Mouse (Mus musculus) lung, postnatal 10 days (tissue): ENCODE measurements at regions not wholly inside any gene's neighbourhood (a gene's known extent, or its start where the extent isn't known, plus 50 kb on each side); places are given as distances from the start of the nearest gene placed in this dataset.

Source experiments
- DNase-seq: peaks from one replicate; pipeline ENCODE4 v3.0.0; 2021

- no peak for DNase-seq
Measured at GRCm38 (mm10) chr14:118422351-118423001, 155.7 kb downstream of the Gm9376 start.

GRCm38 (mm10) chr14:118423269-118423668 lies 156.5 kb downstream of the Gm9376 start:
- no peak for DNase-seq

GRCm38 (mm10) chr14:118426562-118426961 lies 159.8 kb downstream of the Gm9376 start:
- DNase-seq, result no peak

- no peak for DNase-seq
Measured at GRCm38 (mm10) chr14:118430286-118430685, 163.5 kb downstream of the Gm9376 start.

- no peak for DNase-seq
Measured at GRCm38 (mm10) chr14:118430740-118431139, 164.0 kb downstream of the Gm9376 start.

GRCm38 (mm10) chr14:118431241-118431882 lies 164.6 kb downstream of the Gm9376 start:
- DNase-seq, result no peak
